Mouse (Mus musculus): ENCODE data around the gene Slc45a2. TPM values are rescaled to one million over a fixed set of nuclear protein-coding genes. Genes with fewer than 3 reads are reported as not detected.
"Not testable (repeated sequence)": the region's sequence is repeated elsewhere in the genome, so short reads cannot be mapped to it uniquely, and the experiment has no call there.

Slc45a2 gene
- total RNA-seq (2021) = under 1 TPM in 1 of 2 experiments, not detected in 1; 0.10 TPM

GRCm38 (mm10) chr15:11000421-11000820 lies at the start of gene Slc45a2:
TSS of gene Slc45a2 (plus strand) at chr15:11000721.
- no peak for DNase-seq

GRCm38 (mm10) chr15:10951951-10952759 lies 48.4 kb upstream of the Slc45a2 start, which contains the start of gene C1qtnf3:
TSS of gene C1qtnf3 (plus strand) at chr15:10952332.
- DNase-seq = no peak

GRCm38 (mm10) chr15:10952760-10953305 lies 47.7 kb upstream of the Slc45a2 start:
- no peak for DNase-seq

- DNase-seq = no peak
These were observed 47.1 kb upstream of the Slc45a2 start for GRCm38 (mm10) chr15:10953465-10953864.

- no peak for DNase-seq
These were observed 46.0 kb upstream of the Slc45a2 start for GRCm38 (mm10) chr15:10954381-10955016.

GRCm38 (mm10) chr15:10955156-10955555 lies 45.4 kb upstream of the Slc45a2 start:
- DNase-seq = no peak

GRCm38 (mm10) chr15:10956706-10957105 lies 43.8 kb upstream of the Slc45a2 start:
- DNase-seq = no peak

- no peak for DNase-seq
These were observed 41.1 kb upstream of the Slc45a2 start for GRCm38 (mm10) chr15:10959277-10960026.

- no peak for DNase-seq
These were observed 40.3 kb upstream of the Slc45a2 start for GRCm38 (mm10) chr15:10960267-10960666.

GRCm38 (mm10) chr15:10962601-10963000 lies 37.9 kb upstream of the Slc45a2 start:
- DNase-seq = no peak

GRCm38 (mm10) chr15:10969439-10969838 lies 31.1 kb upstream of the Slc45a2 start:
- DNase-seq = no peak

- DNase-seq = no peak
These were observed 29.7 kb upstream of the Slc45a2 start for GRCm38 (mm10) chr15:10970777-10971176.

GRCm38 (mm10) chr15:10977151-10977550 lies 23.4 kb upstream of the Slc45a2 start:
- DNase-seq = no peak

- no peak for DNase-seq
These were observed 19.8 kb upstream of the Slc45a2 start for GRCm38 (mm10) chr15:10980712-10981111.

GRCm38 (mm10) chr15:10981377-10982063 lies 19.0 kb upstream of the Slc45a2 start, which contains the start of gene Amacr:
TSS of gene Amacr (plus strand) at chr15:10981756.
- peak; percentile 90 for DNase-seq

GRCm38 (mm10) chr15:10982064-10982435 lies 18.5 kb upstream of the Slc45a2 start:
- no peak for DNase-seq

GRCm38 (mm10) chr15:10985756-10986155 lies 14.8 kb upstream of the Slc45a2 start:
- no peak for DNase-seq

- DNase-seq = not testable (repeated sequence)
These were observed 14.0 kb upstream of the Slc45a2 start for GRCm38 (mm10) chr15:10986477-10986876.

- no peak for DNase-seq
These were observed 10.1 kb upstream of the Slc45a2 start for GRCm38 (mm10) chr15:10990411-10990810.

- DNase-seq = no peak
These were observed 9.0 kb upstream of the Slc45a2 start for GRCm38 (mm10) chr15:10991566-10991965.

- no peak for DNase-seq
These were observed 689 bp upstream of the Slc45a2 start for GRCm38 (mm10) chr15:10999832-11000231.

GRCm38 (mm10) chr15:11003791-11004190 lies 3.3 kb downstream of the Slc45a2 start:
- DNase-seq = no peak

Measured in heart, postnatal 4 days (tissue).